8 mouse cellular contexts compared by ENCODE assay signal in the genomic region with DNA sequence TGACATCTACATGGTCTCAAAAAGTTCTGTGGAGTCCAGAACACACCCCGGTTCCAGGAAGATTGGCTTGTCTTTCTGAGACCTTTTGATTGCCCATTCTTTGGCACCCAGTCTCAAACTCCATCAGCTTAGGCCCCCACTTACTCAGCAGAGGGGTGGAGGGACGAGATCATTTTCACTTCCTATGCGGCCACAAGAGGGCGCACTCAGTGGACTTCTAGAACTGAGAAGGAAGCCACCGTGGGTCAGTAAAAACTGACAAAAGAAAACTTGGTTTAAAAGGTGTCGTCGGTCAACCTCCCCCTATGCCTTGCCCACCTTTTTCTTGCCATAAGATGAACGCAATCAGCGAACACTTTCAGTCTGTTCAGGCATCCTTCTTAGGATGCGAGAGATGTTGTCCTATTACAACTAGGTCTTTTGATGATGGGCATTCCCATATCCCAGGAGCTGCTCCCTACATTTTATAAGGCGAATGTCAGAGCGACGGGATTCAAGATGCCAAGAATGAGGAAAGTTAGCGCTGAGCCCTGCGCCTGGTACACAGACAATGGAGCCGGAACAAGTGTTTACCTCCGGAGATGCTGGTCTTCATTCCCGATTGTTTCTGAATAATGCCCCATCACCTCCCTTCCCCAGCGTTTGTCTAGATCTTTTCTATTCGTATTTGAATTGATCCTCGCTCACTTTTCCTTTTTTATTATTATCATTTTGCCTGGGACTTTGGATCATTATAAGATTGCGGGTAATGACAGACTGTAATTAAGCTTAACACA. TPM values are rescaled to one million over a fixed set of nuclear protein-coding genes. Genes with fewer than 3 reads are reported as not detected.
DNase-seq lines count a peak whose midpoint lies in the region; ATAC-seq and TF ChIP-seq lines count a peak whose summit lies in the region.

No protein-coding gene starts in this region.

- no peak overlapping the region for H3K27ac ChIP-seq in ES-Bruce4 (ENCODE audit: insufficient read depth, low read length)
- H3K27ac ChIP-seq in forebrain, embryonic 12.5 days = no peak overlapping the region
- no peak overlapping the region for H3K27ac ChIP-seq in heart, postnatal 0 days (ENCODE audit: low read depth)
- no peak overlapping the region for H3K27ac ChIP-seq in liver, embryonic 15.5 days (replicated peaks)
- no peak overlapping the region; the same call in 1 of the 2 replicates for H3K27ac ChIP-seq in neural tube, embryonic 15.5 days (replicated peaks)

- peak; percentile 59 for DNase-seq in c-Kit-positive CD71-negative TER-119-negative erythroid progenitor cells, embryonic 14.5 days (ENCODE audit: low read depth)
- peak; percentile 64 for DNase-seq in heart, postnatal 0 days (ENCODE audit: low spot score)
- peak; percentile 86 for DNase-seq in kidney, postnatal 4 days
- peak; percentile 65 for DNase-seq in thymus, postnatal 14 days

- 19% methylated on average over 22 of the region's 22 CpGs for WGBS in forebrain, embryonic 12.5 days
- 33% methylated on average over 22 of the region's 22 CpGs for WGBS in heart, postnatal 0 days
- WGBS in liver, embryonic 15.5 days (ENCODE audit: insufficient replicate concordance) = 28% methylated on average over 22 of the region's 22 CpGs
- WGBS in neural tube, embryonic 15.5 days = 15% methylated on average over 22 of the region's 22 CpGs

- peaks cover 25% of the 10 kb centered on the region for H3K9me3 ChIP-seq in ES-Bruce4 (replicated peaks; ENCODE audit: control insufficient read depth, insufficient read depth, low read length, poor library complexity, severe bottlenecking)
- 0 out of 2 replicates have a peak, but pooled peaks cover 3% of the 10 kb centered on the region for H3K9me3 ChIP-seq in forebrain, embryonic 12.5 days
- H3K9me3 ChIP-seq in heart, postnatal 0 days (replicated peaks; ENCODE audit: control insufficient read depth, low read length) = no peaks in the 10 kb centered on the region; the same call in 1 of the 2 replicates
- no peaks in the 10 kb centered on the region for H3K9me3 ChIP-seq in liver, embryonic 15.5 days (replicated peaks)
- H3K9me3 ChIP-seq in neural tube, embryonic 15.5 days (replicated peaks) = no peaks in the 10 kb centered on the region

- TF ChIP-seq CTCF in ES-Bruce4 (IDR thresholded peaks at IDR 0.05; ENCODE audit: low read depth, low read length) = peak; percentile 25
- TF ChIP-seq CTCF in heart, postnatal 0 days (IDR thresholded peaks at IDR 0.05; ENCODE audit: low read depth) = peak; percentile 63

- ATAC-seq in forebrain, embryonic 12.5 days (ENCODE audit: low FRiP score) = peak; percentile 72
- no peak; the same call in 1 of the 2 replicates for ATAC-seq in heart, postnatal 0 days (ENCODE audit: insufficient read depth, low read depth)
- no peak for ATAC-seq in liver, embryonic 15.5 days (ENCODE audit: insufficient read depth)
- peak; percentile 71; the same call in 1 of the 2 replicates for ATAC-seq in neural tube, embryonic 15.5 days (ENCODE audit: low FRiP score)

- no peak for TF ChIP-seq EP300 in ES-Bruce4 (IDR thresholded peaks at IDR 0.05; ENCODE audit: insufficient read depth, low read depth, low read length)
- TF ChIP-seq EP300 in heart, postnatal 0 days (IDR thresholded peaks at IDR 0.05; ENCODE audit: low read depth) = no peak

- TF ChIP-seq POLR2A in ES-Bruce4 (IDR thresholded peaks at IDR 0.05; ENCODE audit: insufficient read depth, low read length) = no peak

- H3K4me1 ChIP-seq in ES-Bruce4 (ENCODE audit: control insufficient read depth, insufficient read depth, low read length) = no peaks in the 10 kb centered on the region
- no peaks in the 10 kb centered on the region; the same call in 1 of the 2 replicates for H3K4me1 ChIP-seq in forebrain, embryonic 12.5 days
- peaks cover 6% of the 10 kb centered on the region; the same call in 1 of the 2 replicates for H3K4me1 ChIP-seq in heart, postnatal 0 days (ENCODE audit: control insufficient read depth, insufficient read depth)
- H3K4me1 ChIP-seq in liver, embryonic 15.5 days (replicated peaks) = 0 out of 2 replicates have a peak, but pooled peaks cover 4% of the 10 kb centered on the region
- peaks cover 11% of the 10 kb centered on the region for H3K4me1 ChIP-seq in neural tube, embryonic 15.5 days

- no peaks in the 10 kb centered on the region for H3K27me3 ChIP-seq in ES-Bruce4 (ENCODE audit: control insufficient read depth, insufficient read depth, low read length, poor library complexity, severe bottlenecking)
- peaks cover 7% of the 10 kb centered on the region for H3K27me3 ChIP-seq in forebrain, embryonic 12.5 days
- no peaks in the 10 kb centered on the region for H3K27me3 ChIP-seq in heart, postnatal 0 days (ENCODE audit: control insufficient read depth, insufficient read depth, low read length)
- peaks cover 11% of the 10 kb centered on the region; the same call in 1 of the 2 replicates for H3K27me3 ChIP-seq in liver, embryonic 15.5 days
- H3K27me3 ChIP-seq in neural tube, embryonic 15.5 days (replicated peaks) = no peaks in the 10 kb centered on the region

- H3K9ac ChIP-seq in ES-Bruce4 (ENCODE audit: low read depth, poor library complexity, severe bottlenecking) = no peak overlapping the region
- H3K9ac ChIP-seq in forebrain, embryonic 12.5 days = peak overlapping the region; percentile 55
- no peak overlapping the region for H3K9ac ChIP-seq in heart, postnatal 0 days (replicated peaks; ENCODE audit: low read depth, low read length)
- no peak overlapping the region for H3K9ac ChIP-seq in liver, embryonic 15.5 days
- peak overlapping the region; percentile 45 for H3K9ac ChIP-seq in neural tube, embryonic 15.5 days (replicated peaks)

- no peak overlapping the region for H3K4me3 ChIP-seq in ES-Bruce4 (ENCODE audit: low read depth, low read length)
- H3K4me3 ChIP-seq in forebrain, embryonic 12.5 days (replicated peaks) = peak overlapping the region; percentile 37
- H3K4me3 ChIP-seq in heart, postnatal 0 days (ENCODE audit: low read depth, low read length) = peak overlapping the region; percentile 27
- H3K4me3 ChIP-seq in liver, embryonic 15.5 days (replicated peaks) = no peak overlapping the region
- H3K4me3 ChIP-seq in neural tube, embryonic 15.5 days (replicated peaks) = peak overlapping the region; percentile 36

- H3K36me3 ChIP-seq in ES-Bruce4 (ENCODE audit: control insufficient read depth, insufficient read depth, low read length, poor library complexity, severe bottlenecking) = no peaks in the 10 kb centered on the region
- no peaks in the 10 kb centered on the region for H3K36me3 ChIP-seq in forebrain, embryonic 12.5 days (replicated peaks)
- H3K36me3 ChIP-seq in heart, postnatal 0 days (replicated peaks; ENCODE audit: control insufficient read depth, insufficient read depth, low read length) = no peaks in the 10 kb centered on the region
- H3K36me3 ChIP-seq in liver, embryonic 15.5 days (replicated peaks) = no peaks in the 10 kb centered on the region
- H3K36me3 ChIP-seq in neural tube, embryonic 15.5 days = no peaks in the 10 kb centered on the region

- H3K4me2 ChIP-seq in forebrain, embryonic 12.5 days = peak overlapping the region; percentile 61
- H3K4me2 ChIP-seq in heart, postnatal 0 days (ENCODE audit: low read depth, low read length) = peak overlapping the region; percentile 58
- H3K4me2 ChIP-seq in liver, embryonic 15.5 days = 0 out of 2 replicates have a peak overlapping the region, but pooled peaks have one; percentile 16
- H3K4me2 ChIP-seq in neural tube, embryonic 15.5 days = peak overlapping the region; percentile 62

RNA-seq across cellular contexts. Expression of gene Ccdc149, which starts 44.1 kb away (rescaled TPM):
- polyA plus RNA-seq in ES-Bruce4 (2011; ENCODE audit: insufficient read depth, insufficient read length, low read depth, missing spikeins) = 0.38 and 0.48 TPM in 2 replicates
- 5.5 and 5.9 TPM in 2 replicates for polyA plus RNA-seq in forebrain, embryonic 12.5 days (2016; fragmentation: Nextera tagmentation; extraction: Ambion mirVana)
- total RNA-seq in heart, postnatal 0 days (2014; rRNA removed; ENCODE audit: low replicate concordance) = 2.2 and 3.1 TPM in 2 replicates
- polyA plus RNA-seq in heart, postnatal 0 days (2015; fragmentation: Nextera tagmentation; extraction: Ambion mirVana) = 2.6 and 3.1 TPM in 2 replicates
- polyA plus RNA-seq in liver, embryonic 15.5 days (2015; fragmentation: Nextera tagmentation; extraction: Ambion mirVana) = 0.60 and 0.75 TPM in 2 replicates
- polyA plus RNA-seq in neural tube, embryonic 15.5 days (2015; fragmentation: Nextera tagmentation; extraction: Ambion mirVana) = 10.5 and 11.1 TPM in 2 replicates

RNA-seq across cellular contexts. Expression of gene Lgi2, which starts 50.8 kb away (rescaled TPM):
- 2.1 and 2.6 TPM in 2 replicates for polyA plus RNA-seq in ES-Bruce4 (2011; ENCODE audit: insufficient read depth, insufficient read length, low read depth, missing spikeins)
- polyA plus RNA-seq in forebrain, embryonic 12.5 days (2016; fragmentation: Nextera tagmentation; extraction: Ambion mirVana) = 1.3 and 1.4 TPM in 2 replicates
- total RNA-seq in heart, postnatal 0 days (2014; rRNA removed; ENCODE audit: low replicate concordance) = 0.88 and 2.8 TPM in 2 replicates
- polyA plus RNA-seq in heart, postnatal 0 days (2015; fragmentation: Nextera tagmentation; extraction: Ambion mirVana) = 0.63 and 0.69 TPM in 2 replicates
- polyA plus RNA-seq in liver, embryonic 15.5 days (2015; fragmentation: Nextera tagmentation; extraction: Ambion mirVana) = 0.37 and 0.41 TPM in 2 replicates
- 6.9 and 7.8 TPM in 2 replicates for polyA plus RNA-seq in neural tube, embryonic 15.5 days (2015; fragmentation: Nextera tagmentation; extraction: Ambion mirVana)

Comparison
In these comparisons a context has a peak if more than half of its experiments do, and no peak if none do; other contexts are left out.
1. H3K4me3 ChIP-seq: peak in forebrain, embryonic 12.5 days (single experiment), heart, postnatal 0 days (single experiment) and neural tube, embryonic 15.5 days (single experiment); none in ES-Bruce4 (single experiment) and liver, embryonic 15.5 days (single experiment).
2. H3K9ac ChIP-seq: peak in forebrain, embryonic 12.5 days (single experiment) and neural tube, embryonic 15.5 days (single experiment); none in ES-Bruce4 (single experiment), heart, postnatal 0 days (single experiment) and liver, embryonic 15.5 days (single experiment).
3. ATAC-seq: peak in forebrain, embryonic 12.5 days (single experiment) and neural tube, embryonic 15.5 days (single experiment); none in heart, postnatal 0 days (single experiment) and liver, embryonic 15.5 days (single experiment).
4. Peak in every context shown above with its lines, with median percentiles within 50 percentile points of each other: DNase-seq and H3K4me2 ChIP-seq.